Mouse (Mus musculus) neural tube, postnatal 0 days (tissue): ENCODE results near the gene Acot5. TPM values are rescaled to one million over a fixed set of nuclear protein-coding genes. Genes with fewer than 3 reads are reported as not detected.

Experiments used
- polyA plus RNA-seq: library from polyadenylated mRNA; unstranded; fragments of >200 nt; fragmentation: Nextera tagmentation; extraction: Ambion mirVana; gene quantifications from 2 replicates; pipeline ENCODE4 v1.2.1, GENCODE M21; 2015

Acot5 gene
- 3.4 TPM in 2 replicates for polyA plus RNA-seq

DNA sequence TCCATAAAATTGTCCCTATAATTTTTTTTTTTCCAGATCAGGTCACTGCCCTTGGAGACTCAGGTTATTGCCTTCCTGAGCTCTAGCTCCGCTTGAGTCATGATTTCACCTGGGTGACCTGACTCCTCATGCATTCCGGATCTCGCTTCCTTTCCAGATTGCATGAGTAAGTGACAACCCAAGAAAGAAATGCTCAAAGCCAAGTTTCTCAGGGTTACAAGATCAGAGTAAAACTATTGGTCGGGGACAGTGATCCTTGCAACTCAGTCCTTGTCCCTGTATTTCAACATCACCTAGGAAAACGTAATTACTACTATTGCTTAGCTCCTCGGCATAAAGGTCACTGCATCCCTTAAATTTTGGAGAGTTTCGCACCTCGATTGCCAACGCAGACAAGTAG, at the start of gene Acot5:
Gene Acot5 (plus strand): TSS at position 340 of the 400 bp plus-strand sequence.

DNA sequence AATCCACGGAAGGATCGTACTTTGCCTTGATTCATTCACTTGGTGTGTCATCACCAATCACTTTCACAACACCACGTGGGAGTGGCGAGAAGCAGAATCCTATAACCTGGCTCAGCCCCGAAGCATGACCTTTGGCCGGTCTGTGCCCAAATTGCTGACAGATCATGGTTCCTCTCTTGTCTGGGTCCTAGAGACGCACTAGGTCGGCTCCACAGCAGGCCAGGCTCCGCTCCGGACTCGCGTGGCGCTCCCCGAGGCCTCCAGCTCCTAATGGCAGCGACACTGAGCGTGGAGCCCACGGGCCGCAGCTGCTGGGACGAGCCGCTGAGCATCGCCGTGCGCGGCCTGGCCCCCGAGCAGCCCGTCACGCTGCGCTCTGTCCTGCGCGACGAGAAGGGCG, 30.9 kb upstream of the Acot5 start, which contains the start of gene Acot4:
Gene Acot4 (plus strand): TSS at position 139 of the 400 bp plus-strand sequence.

DNA sequence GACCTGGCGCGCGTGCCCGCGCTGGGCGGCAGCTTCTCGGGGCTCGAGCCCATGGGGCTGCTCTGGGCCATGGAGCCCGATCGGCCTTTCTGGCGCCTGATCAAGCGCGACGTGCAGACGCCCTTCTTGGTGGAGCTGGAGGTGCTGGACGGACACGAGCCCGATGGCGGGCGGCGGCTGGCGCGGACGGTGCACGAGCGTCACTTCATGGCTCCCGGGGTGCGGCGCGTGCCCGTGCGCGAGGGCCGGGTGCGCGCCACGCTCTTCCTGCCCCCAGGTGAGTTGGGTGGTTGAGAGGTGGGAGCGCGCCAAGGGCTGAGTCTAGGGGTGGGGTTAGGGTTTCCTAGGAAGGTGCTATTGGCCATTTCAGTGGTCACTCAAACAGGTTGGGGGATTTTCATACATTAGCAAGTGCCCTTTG, 30.4 kb upstream of the Acot5 start, which contains the start of gene Gm49366:
Gene Gm49366 (plus strand): TSS at position 245 of the 421 bp plus-strand sequence.

DNA sequence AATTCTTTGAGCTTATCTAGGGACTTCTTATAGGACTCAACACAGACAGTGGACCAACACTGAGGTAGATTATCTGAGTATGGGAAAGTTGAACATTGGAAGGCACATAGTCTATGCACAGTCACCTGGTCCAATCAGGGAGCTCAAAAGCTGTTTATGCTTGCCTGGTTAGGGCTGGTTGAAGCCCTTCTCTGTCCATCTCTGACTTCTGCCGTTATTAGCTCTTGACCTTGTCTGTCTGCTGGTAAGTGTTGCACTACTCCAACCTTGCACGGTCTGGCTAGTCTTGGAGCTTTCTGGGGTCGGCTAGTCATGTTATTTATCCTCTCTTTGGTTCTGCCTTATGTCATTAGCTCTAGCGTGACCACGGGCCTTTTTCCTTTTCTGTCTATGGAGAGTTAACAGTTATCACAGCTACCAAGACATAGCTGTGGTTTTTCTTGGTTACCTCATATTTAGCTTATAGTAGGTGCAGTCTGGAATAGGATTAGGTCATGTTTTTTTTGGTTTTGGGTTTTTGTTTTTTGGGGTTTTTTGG, 17.1 kb upstream of the Acot5 start, which contains the start of gene Acot3:
Gene Acot3 (plus strand): TSS at position 208 of the 538 bp plus-strand sequence.

DNA sequence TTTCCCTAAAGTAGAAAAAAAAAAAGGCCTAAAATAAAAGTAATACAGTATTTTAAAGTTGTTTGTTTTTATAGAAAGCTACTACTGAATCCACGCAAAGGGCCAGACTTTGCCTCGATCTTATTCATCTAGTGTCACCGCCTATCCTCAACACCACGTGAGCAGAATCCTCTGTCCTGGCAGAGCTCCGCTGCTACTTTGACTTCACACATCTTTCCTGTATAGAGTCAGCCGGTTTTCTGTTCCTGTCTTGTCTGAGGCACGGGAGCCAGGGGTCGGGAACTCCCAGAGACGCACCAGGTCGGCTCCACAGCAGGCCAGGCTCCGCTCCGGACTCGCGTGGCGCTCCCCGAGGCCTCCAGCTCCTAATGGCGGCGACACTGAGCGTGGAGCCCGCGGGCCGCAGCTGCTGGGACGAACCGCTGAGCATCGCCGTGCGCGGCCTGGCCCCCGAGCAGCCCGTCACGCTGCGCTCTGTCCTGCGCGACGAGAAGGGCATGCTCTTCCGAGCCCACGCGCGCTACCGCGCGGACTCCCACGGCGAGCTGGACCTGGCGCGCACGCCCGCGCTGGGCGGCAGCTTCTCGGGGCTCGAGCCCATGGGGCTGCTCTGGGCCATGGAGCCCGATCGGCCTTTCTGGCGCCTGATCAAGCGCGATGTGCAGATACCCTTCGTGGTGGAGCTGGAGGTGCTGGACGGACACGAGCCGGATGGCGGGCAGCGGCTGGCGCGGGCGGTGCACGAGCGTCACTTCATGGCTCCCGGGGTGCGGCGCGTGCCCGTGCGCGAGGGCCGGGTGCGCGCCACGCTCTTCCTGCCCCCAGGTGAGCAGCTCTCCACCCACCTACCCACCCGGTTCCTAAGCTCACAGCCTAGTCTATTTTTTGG, 31.7 kb downstream of the Acot5 start, which contains the start of gene Acot6:
Gene Acot6 (plus strand): TSS at position 51 of the 889 bp plus-strand sequence.

DNA sequence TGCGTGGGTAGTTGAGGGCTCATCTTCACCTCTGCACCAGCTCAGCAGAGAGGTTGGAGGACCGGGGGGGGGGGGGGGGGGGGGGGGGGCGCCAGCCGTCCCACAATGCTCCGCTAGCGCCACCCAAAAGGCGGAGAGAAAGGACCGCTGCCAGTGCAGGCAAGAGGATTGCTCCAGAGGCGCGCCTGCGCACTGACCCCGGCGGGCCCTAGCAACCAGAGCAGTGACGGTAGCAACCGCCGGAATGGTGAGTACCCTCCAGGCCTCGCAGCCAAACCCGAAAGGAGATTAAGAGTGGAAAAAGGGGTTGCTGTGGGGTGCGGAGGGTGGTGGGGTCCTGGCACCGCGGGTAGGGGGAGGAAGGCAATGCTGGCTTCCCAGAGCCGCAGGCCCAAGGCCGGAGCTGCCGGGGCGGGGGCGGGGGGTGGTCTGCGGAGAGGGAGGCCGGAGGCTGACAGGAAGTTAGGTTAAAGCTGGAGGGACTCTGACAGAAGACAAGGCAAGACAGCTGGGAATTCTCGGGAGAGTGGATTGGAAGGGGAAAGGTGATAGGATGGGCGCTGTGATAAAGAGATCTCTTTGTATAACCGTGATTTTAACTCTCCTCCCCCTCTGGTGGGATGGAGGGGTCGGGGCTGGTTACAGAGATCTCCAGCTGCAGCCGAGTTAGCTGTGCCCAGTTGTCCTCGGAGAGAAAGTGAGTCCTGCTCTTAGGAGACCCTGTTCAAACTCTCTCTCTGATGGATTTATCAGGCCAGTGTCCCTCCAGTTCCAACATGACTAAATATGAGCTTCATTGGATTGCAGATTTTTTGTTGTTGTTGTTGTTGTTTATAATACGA, 45.2 kb downstream of the Acot5 start, which contains the start of gene Dnal1:
Gene Dnal1 (plus strand): TSS at position 214 of the 842 bp plus-strand sequence.

Other genes with a start within 250 kb of the Acot5 start
- 9.9 and 12.6 TPM in 2 replicates for gene Numb, start 147.4 kb upstream of the Acot5 start, polyA plus RNA-seq
- 10.9 and 11.4 TPM in 2 replicates for gene Riox1, start 118.7 kb upstream of the Acot5 start, polyA plus RNA-seq
- gene Heatr4, start 84.5 kb upstream of the Acot5 start, polyA plus RNA-seq, result 0.05 TPM in 1 of 2 replicates, not detected in the other
- gene Acot2, start 81.5 kb upstream of the Acot5 start, polyA plus RNA-seq, result 24.2 and 26.1 TPM in 2 replicates
- gene Acot1, start 59.8 kb upstream of the Acot5 start, polyA plus RNA-seq, result 139 and 144 TPM in 2 replicates
- 0.84 and 1.6 TPM in 2 replicates for gene Acot4, start 30.9 kb upstream of the Acot5 start, polyA plus RNA-seq
- gene Gm49366, start 30.4 kb upstream of the Acot5 start, polyA plus RNA-seq, result not detected in 2 replicates
- gene Acot3, start 17.2 kb upstream of the Acot5 start, polyA plus RNA-seq, result 1.5 and 1.6 TPM in 2 replicates
- 1.8 and 1.9 TPM in 2 replicates for gene Acot6, start 31.3 kb downstream of the Acot5 start, polyA plus RNA-seq
- 8.2 and 11.2 TPM in 2 replicates for gene Dnal1, start 45.0 kb downstream of the Acot5 start, polyA plus RNA-seq
- gene Pnma1, start 79.2 kb downstream of the Acot5 start, polyA plus RNA-seq, result 4.1 and 4.5 TPM in 2 replicates
- gene Elmsan1, start 149.6 kb downstream of the Acot5 start, polyA plus RNA-seq, result 3.7 and 4.1 TPM in 2 replicates
- gene Ptgr2, start 215.9 kb downstream of the Acot5 start, polyA plus RNA-seq, result 15.4 and 17.5 TPM in 2 replicates
- 42.4 and 46.6 TPM in 2 replicates for gene Zfp410, start 247.5 kb downstream of the Acot5 start, polyA plus RNA-seq